Mouse (Mus musculus) left cerebral cortex, postnatal 36 days (tissue): ENCODE measurements around the gene Pef1. TPM values are rescaled to one million over a fixed set of nuclear protein-coding genes. Genes with fewer than 3 reads are reported as not detected.

Experiments
- DNase-seq, 2 experiments: peaks; one replicate each; pipeline ENCODE4 v3.0.0; 2021 to 2022; ENCODE audit warnings: low spot score in 2 of 2, mixed read lengths in 1 of 2
- intact Hi-C: fragments of 180-260 bp; cut with DNase I; formaldehyde crosslinking; loops from one replicate; pipeline ENCODE4 v1.15.1; 2025
- total RNA-seq, 2 experiments: library from RNA; stranded (reverse); gene quantifications; 2 replicates each; pipeline ENCODE4 v1.2.3; 2021

The Pef1 gene
- total RNA-seq, 2 experiments from 2014 or later, result 66.4 to 74.5 TPM

GRCm38 (mm10) chr4:130085246-130085820, 17.0 kb upstream of the Pef1 start:
- DNase-seq, result no peak
- intact Hi-C loops, result loop anchor here (10.0 kb wide), 3 partner anchors 101 to 391 kb away; partner anchors contain the start of genes Adgrb2 and Tmem39b

- DNase-seq, result peak; percentile 88 to 93
- intact Hi-C loops, result loop anchor here (1.0 to 10.0 kb wide), 5 partner anchors 50 to 392 kb away; partner anchors contain the start of genes Adgrb2 and Tmem39b
These were observed 15.1 kb upstream of the Pef1 start for GRCm38 (mm10) chr4:130087293-130087692.

GRCm38 (mm10) chr4:130095137-130095536, 7.2 kb upstream of the Pef1 start:
- intact Hi-C loops, result no loop called here
- DNase-seq, result no peak

- DNase-seq, result no peak
These were observed 1.2 kb upstream of the Pef1 start for GRCm38 (mm10) chr4:130101183-130101582.

GRCm38 (mm10) chr4:130103632-130104031, 1.3 kb downstream of the Pef1 start:
- DNase-seq, result no peak
- intact Hi-C loops, result no loop called here

More at GRCm38 (mm10) chr4:130101183-130101582, 1.2 kb upstream of the Pef1 start:
- intact Hi-C loops, result no loop called here

GRCm38 (mm10) chr4:130104584-130104983, 2.2 kb downstream of the Pef1 start:
- intact Hi-C loops, result no loop called here
- no peak for DNase-seq

- DNase-seq, result no peak
- intact Hi-C loops, result no loop called here
These were observed 4.7 kb downstream of the Pef1 start for GRCm38 (mm10) chr4:130107065-130107443.

- intact Hi-C loops, result no loop called here
- DNase-seq, result peak; percentile 100
These were observed 5.2 kb downstream of the Pef1 start for GRCm38 (mm10) chr4:130107444-130108131.

GRCm38 (mm10) chr4:130108929-130109328, 6.6 kb downstream of the Pef1 start:
- intact Hi-C loops, result no loop called here

GRCm38 (mm10) chr4:130109666-130110065, 7.3 kb downstream of the Pef1 start:
- no peak for DNase-seq
- intact Hi-C loops, result no loop called here

More at GRCm38 (mm10) chr4:130108929-130109328, 6.6 kb downstream of the Pef1 start:
- DNase-seq, result no peak

GRCm38 (mm10) chr4:130110091-130110490, 7.7 kb downstream of the Pef1 start:
- peak in 1 of 2 experiments; percentile 30 for DNase-seq

GRCm38 (mm10) chr4:130112299-130112698, 9.9 kb downstream of the Pef1 start:
- intact Hi-C loops, result no loop called here
- DNase-seq, result no peak

More at GRCm38 (mm10) chr4:130110091-130110490, 7.7 kb downstream of the Pef1 start:
- intact Hi-C loops, result no loop called here

GRCm38 (mm10) chr4:130112732-130113131, 10.4 kb downstream of the Pef1 start:
- DNase-seq, result no peak
- intact Hi-C loops, result no loop called here

GRCm38 (mm10) chr4:130120752-130121151, 18.4 kb downstream of the Pef1 start:
- intact Hi-C loops, result no loop called here

GRCm38 (mm10) chr4:130121560-130121959, 19.2 kb downstream of the Pef1 start:
- DNase-seq, result no peak
- intact Hi-C loops, result no loop called here

More at GRCm38 (mm10) chr4:130120752-130121151, 18.4 kb downstream of the Pef1 start:
- no peak for DNase-seq

- DNase-seq, result no peak
- intact Hi-C loops, result no loop called here
These were observed 20.7 kb downstream of the Pef1 start for GRCm38 (mm10) chr4:130123020-130123419.

GRCm38 (mm10) chr4:130124110-130124509, 21.8 kb downstream of the Pef1 start:
- no peak for DNase-seq
- intact Hi-C loops, result no loop called here

GRCm38 (mm10) chr4:130125164-130125563, 22.8 kb downstream of the Pef1 start:
- intact Hi-C loops, result no loop called here
- DNase-seq, result no peak

GRCm38 (mm10) chr4:130125935-130126334, 23.6 kb downstream of the Pef1 start:
- intact Hi-C loops, result no loop called here
- no peak for DNase-seq

- DNase-seq, result no peak
- intact Hi-C loops, result no loop called here
These were observed 26.5 kb downstream of the Pef1 start for GRCm38 (mm10) chr4:130128907-130129306.

GRCm38 (mm10) chr4:130130082-130130481, 27.7 kb downstream of the Pef1 start:
- DNase-seq, result no peak
- intact Hi-C loops, result no loop called here
